Mouse (Mus musculus) right cerebral cortex, postnatal 10 days (tissue): ENCODE data around the gene Magi1.

ENCODE experiments used
- DNase-seq, 2 experiments: peaks; one replicate each; pipeline ENCODE4 v3.0.0; 2021; ENCODE audit warnings: low spot score in 2 of 2

Magi1 gene

DNA sequence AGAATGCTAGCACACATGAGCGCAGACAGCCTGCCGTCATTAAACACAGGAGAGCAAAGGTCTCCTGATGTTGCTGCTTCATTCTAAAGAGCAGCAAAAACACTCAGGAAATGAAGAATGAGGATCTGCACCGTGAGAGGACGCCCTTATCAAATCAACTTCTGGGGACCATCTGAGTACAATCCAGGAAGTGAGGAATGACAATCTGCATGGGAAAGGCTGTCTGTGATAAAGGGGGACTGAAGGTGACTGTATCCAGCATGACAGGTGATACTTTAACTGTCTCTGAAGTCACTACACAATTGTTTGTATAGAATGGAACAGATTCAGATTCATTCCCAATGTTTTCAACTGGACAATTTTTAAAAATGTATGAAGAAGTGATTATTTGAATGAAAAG lies 456.8 kb downstream of the Magi1 start:
- DNase-seq, result no peak

DNA sequence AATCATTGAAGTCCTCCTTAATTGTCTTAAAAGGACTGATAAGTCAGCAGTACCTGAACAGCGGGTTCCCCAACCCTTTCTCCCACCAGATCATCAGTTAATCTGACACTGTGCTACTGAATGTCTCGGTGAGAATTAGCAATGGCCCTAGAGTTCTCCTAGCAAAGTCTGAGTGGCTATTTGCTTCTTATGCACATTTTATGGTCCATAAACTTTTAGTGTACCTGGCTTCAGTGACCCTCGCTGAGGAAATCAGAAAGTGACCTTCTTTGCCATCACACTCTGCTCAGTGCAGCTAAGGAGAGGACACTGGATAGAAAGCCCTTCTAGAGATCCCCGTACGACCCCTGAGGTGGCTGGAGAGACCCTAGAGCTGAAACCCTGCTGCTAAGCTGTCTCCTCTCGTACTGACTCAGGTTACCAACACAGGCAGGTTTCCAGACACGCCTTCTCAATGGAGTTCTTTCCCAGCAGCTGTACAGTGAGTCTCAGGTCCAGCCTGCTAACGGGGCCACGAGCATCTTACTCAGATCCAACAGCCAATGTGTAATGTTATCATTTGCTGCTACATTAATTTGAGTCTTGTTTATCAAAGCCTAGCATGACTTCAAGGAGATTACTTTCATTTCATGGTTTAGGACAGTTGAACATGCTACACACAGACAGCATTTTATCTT lies 461.4 kb downstream of the Magi1 start:
- no peak for DNase-seq

DNA sequence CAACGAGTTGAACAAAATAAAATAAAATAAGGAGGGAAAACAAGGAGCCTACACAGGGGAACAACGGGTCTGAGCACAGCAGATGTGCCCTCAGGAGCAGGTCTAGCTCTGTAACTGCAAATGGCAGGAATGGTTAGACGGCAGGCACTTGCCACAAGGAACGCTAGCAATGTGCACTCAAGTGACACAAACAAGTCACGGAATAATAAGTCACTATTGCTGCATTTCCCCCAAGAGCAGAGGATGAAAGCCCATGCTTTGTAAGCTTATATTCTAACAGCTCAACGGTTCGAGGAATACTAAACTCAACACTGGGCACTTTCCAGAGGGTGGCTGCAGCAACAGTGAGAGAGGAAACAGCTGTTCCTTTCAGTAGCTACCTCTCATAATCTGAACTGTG lies 462.2 kb downstream of the Magi1 start:
- DNase-seq, result peak in 1 of 2 experiments; percentile 19

GRCm38 (mm10) chr6:93819888-93820287 lies 463.8 kb downstream of the Magi1 start:
- DNase-seq, result peak; percentile 83 to 89

- no peak for DNase-seq
Observed at GRCm38 (mm10) chr6:93819282-93819681, 464.4 kb downstream of the Magi1 start.

GRCm38 (mm10) chr6:93818494-93818893 lies 465.2 kb downstream of the Magi1 start:
- DNase-seq, result no peak

- DNase-seq, result no peak
Observed at GRCm38 (mm10) chr6:93805407-93805936, 478.2 kb downstream of the Magi1 start.

DNA sequence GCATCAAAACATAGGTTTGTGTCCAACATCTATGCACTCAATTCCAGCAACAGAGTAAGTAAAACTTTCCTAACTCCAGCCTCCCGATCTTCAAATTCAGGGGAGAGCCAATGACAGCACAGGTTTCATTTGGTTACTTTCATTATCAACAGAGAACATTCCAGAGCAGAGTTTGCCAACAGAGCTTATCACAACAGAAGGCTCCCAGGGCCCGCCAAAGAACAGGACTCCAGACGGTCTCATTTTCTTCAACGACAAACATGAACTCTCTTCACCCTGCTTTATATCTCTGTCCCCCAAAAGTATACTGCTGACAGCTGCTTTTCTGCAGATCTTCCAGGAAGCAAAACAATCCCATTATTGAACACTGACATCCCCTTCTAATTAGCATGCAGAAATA lies 481.3 kb downstream of the Magi1 start:
- DNase-seq, result no peak

DNA sequence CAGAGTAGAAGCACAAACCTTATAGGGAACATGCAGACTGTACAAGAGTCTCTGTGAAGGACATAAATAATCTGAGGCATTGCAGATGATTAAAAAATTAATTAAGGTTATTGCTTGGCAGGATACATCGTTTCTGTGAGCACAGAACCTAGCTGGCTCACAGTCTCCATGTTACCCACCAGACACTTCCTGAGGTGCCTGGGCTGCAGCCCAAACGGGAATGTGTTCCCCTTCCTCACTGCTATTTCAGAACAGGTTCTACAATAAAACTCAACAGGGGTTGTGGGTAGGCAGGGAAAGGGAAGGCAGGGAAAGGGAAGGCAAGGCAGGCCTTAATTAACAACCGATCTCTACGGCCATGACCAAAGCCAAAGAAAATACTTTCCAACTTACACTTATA lies 483.3 kb downstream of the Magi1 start:
- no peak for DNase-seq

DNA sequence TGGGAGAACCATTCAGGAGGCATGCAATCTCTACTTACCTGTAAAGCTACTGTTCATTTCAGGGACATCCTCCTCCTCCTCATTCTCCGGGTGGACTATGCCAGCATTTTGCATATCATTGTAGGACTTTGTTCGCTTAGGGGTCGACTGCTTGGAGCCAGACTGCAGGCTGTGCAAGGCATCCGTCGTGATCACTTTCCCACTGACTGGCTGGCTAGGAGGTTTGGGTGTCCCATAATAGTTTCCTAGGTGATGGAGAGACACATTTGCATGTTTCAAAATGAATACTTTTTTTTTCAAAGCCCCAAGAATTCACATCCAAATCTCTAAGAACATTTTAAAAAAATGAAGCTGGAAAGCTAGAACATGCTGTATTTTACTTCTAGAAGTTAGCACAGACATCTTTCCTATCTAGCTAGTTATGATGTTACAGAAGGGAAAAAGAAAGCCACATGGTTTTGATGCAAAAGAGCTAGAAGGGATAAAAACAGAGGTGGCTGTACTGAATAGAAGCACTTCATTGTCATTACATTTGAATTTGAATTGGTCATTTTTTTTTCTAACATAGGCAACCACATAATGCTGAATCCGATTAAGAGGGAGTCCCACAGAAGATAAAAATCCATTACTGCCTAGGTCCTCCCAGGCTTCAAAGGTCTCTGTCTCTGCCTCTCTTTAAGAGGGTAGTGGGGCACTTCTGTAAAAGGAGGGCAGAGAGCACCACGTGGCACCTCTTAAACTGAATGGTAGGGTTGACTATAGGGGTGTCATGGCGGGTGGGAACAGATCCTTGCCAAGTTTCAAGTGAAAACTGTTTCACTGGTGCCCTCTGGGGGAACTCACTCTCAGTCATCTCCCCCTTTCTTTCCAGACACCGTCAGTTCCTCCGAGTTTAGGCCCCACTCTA lies 491.2 kb downstream of the Magi1 start:
- peak; percentile 52 to 61 for DNase-seq

DNA sequence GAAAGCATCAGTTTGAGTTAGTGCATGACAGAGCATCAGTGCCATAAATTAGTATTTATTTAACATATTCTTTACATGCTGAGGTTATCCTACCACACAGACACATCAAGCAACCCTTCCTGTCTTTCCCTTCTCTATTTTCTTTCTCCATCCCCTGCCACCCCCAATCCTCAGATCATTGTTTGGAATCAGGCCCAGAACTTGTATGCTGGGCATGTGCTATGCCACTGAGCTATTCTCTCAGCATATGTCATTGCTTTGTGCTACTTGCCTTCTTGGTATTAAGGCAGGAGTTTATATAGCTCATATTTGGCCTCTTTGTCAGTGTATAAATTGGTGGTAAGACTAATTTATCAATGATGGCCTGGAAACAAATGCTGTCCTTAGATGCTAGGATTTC lies 494.0 kb downstream of the Magi1 start:
- DNase-seq, result no peak

- DNase-seq, result no peak
Observed at GRCm38 (mm10) chr6:93787042-93787441, 496.7 kb downstream of the Magi1 start.

GRCm38 (mm10) chr6:93786220-93786619 lies 497.5 kb downstream of the Magi1 start:
- no peak for DNase-seq

GRCm38 (mm10) chr6:93771081-93771480 lies 512.6 kb downstream of the Magi1 start:
- DNase-seq, result no peak

DNA sequence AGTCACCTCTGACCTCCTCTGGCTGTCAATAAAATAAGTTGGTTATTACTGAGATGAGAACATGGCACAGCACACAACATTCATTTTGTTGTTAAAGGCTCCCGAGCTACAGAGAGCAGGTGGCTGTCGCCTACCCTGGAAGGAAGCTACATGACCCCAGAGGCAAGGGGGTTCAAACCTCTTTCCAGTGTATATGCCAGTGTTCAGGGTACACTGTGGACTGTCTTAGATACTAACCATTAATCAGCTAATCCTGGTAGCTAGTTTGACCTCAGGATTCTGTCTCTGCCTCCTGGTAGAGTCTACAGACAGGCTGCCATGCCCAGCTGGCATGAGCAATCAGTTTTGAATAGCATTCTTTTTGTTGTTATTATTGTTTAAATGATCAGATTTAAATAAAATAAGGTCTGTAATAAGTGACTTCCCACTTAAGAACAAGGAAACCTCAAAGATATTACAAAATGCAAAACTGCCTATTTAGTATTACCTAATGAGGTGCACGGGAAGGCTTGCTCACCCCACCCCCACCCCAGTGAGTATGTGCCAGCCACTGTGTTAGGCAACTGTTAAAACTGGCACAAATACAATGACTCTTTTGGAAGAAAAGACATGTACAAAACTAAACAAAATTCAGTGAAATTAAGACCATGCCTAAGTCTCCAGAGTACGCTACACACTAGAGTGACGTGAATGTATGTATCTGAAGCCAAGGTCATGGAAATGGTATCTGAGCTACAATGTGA lies 513.3 kb downstream of the Magi1 start:
- no peak for DNase-seq

DNA sequence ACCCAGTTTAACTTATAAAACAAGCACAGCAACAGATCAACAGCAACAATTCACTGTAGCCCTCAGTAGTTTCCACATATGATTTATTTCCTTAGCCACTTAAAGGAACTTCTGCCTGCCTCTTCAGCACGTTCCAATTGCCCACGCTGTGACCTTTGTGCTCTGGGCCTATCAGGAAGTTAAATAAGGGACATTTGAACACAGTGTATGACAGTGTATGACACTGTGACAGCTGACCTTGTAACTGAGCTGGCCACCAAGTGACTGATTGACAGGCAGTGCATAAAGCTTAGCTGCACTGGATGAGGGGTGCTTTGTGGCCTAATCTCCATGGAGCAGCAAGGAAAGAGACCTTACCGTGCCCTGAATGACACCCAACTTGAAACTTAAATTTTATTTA lies 525.6 kb downstream of the Magi1 start:
- DNase-seq, result no peak

DNA sequence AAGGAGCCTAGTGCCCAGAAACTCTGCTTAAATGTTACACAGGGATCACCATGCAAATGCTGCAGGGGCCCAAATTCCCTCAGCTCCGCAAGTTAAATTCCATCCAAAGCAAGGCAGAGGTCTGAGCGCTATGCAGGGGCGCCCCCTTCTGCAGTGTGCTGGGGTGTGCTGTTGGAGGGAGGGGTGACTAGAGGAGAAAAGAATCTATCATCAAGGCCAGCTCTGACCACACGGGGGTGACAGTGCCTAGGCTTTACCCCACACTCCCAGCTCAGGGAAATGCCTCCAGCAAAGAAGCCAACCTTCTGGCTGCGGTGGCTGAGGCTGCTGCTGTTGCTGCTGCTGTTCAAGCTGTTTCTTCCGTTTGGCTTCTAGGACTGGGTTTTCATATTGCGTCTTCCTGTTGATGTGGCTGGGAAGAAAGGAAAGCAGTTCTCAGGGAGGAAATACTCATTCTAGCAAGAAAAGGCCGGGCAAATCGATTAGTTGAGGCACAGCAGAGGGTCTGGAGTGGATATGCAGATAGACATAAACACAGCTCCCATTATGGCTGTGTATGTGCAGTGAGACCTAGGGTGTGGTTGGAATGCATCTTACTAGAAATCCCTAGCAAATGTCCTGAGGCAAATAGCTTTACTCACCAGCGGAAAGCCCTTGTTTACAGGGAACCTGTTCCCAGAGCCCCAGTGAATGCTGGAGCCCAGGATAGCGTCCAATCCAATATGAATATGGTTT lies 526.2 kb downstream of the Magi1 start:
- peak; percentile 90 for DNase-seq

DNA sequence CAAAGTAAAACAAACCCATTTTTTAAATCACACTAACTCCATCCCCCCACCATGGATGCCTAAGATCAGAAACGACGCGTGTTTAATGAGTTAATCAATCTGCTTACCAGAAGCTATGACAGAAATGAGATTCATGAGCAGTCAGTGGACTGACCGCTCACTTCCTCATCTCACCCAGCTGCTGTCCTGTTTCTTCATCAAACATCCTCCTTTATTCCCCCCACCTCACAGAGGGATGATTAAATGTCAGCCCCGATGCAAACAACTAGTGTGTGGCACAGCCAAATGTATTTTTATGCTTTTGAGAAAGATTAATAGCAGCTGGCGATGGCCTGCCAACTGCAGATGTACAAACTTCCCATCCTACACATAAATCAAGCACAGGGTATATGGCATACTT lies 540.6 kb downstream of the Magi1 start:
- no peak for DNase-seq

DNA sequence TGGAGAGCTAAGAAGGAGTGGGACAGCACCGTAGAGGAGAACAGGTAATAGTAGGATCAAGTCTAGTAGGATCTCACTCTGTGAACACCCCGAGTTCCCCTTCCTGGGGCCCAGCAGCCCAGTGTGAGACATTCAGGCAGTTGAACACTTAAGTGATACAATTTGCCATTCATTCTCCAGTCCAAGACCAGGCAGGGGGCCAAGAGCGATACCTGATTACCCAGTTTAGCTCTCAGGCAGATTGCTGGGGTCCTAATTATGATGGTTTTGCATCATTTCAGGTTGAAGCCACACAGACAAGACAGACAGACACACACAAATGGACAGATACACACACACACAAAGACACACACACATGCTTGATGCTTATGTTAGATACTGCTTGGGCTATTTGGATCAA lies 543.9 kb downstream of the Magi1 start:
- DNase-seq, result peak in 1 of 2 experiments; percentile 46

- DNase-seq, result no peak
Observed at GRCm38 (mm10) chr6:93737083-93737482, 546.6 kb downstream of the Magi1 start.

- no peak for DNase-seq
Observed at GRCm38 (mm10) chr6:93736071-93736470, 547.6 kb downstream of the Magi1 start.
